Mouse (Mus musculus): ENCODE data around the gene Ggcx.

DNA sequence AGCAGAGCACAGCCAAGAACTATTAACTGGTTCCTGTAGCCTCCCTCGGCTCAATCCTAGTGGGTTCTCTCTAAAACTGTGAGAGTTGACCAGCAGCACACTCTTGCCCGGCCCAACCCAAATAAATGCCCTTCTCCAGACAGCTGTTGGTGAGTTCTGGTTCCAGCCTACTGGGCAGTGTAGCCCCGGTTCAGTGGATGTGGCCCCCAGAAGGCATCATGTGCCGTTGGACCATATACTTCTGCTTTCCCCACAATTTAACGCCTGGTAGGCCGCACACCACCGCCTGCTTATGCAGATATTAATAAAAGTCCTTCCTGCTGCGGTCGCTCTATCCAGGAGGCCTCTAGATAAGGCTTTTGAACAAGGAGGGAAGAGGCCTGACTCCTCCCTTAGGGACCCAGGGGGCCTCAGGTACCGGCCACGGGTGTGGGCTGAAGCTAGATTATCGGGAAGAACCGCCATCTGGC is 24.6 kb upstream of the Ggcx start:
- TF ChIP-seq CTCF (IDR thresholded peaks at IDR 0.05), result no peak
- TF ChIP-seq EP300 (IDR thresholded peaks at IDR 0.05), result no peak
